Comparison of ENCODE assay signal across 22 mouse cellular contexts in genomic region chr2:103465429-103465828, GRCm38 (mm10). TPM values are rescaled to one million over a fixed set of nuclear protein-coding genes. Genes with fewer than 3 reads are reported as not detected.
DNase-seq lines count a peak whose midpoint lies in the region; ATAC-seq and TF ChIP-seq lines count a peak whose summit lies in the region.
"Had no signal": no experiment of that assay in that cellular context is flagged by ENCODE, and none has a peak within 500 bp of the region (broad histone marks: within the 10 kb centered on the region; RNA-seq: fewer than 3 reads in every experiment).

No protein-coding gene starts in this region.

- no peak overlapping the region for H3K27ac ChIP-seq in midbrain, embryonic 11.5 days (ENCODE audit: low read depth, low read length)
- H3K27ac ChIP-seq in midbrain, embryonic 15.5 days, result no peak overlapping the region
- peak overlapping the region; percentile 78 for H3K27ac ChIP-seq in small intestine, adult 2 months (ENCODE audit: insufficient read depth, low read depth, low read length)
- H3K27ac ChIP-seq in forebrain, embryonic 11.5 days (ENCODE audit: low read depth, low read length), result no peak overlapping the region
- H3K27ac ChIP-seq: embryonic facial prominence, embryonic 13.5 days; embryonic facial prominence, embryonic 15.5 days; forebrain, embryonic 10.5 days; forebrain, embryonic 13.5 days; forebrain, embryonic 15.5 days had no signal

- peaks cover 12% of the 10 kb centered on the region; the same call in 1 of the 2 replicates for H3K36me3 ChIP-seq in midbrain, embryonic 11.5 days (ENCODE audit: control insufficient read depth, insufficient read depth, low read length)
- peaks cover 23% of the 10 kb centered on the region; the same call in 1 of the 2 replicates for H3K36me3 ChIP-seq in midbrain, embryonic 15.5 days (replicated peaks)
- peaks cover 54% of the 10 kb centered on the region for H3K36me3 ChIP-seq in small intestine, adult 2 months (ENCODE audit: control insufficient read depth, insufficient read depth, low read length)
- no peaks in the 10 kb centered on the region; the same call in 1 of the 2 replicates for H3K36me3 ChIP-seq in forebrain, embryonic 11.5 days (ENCODE audit: control insufficient read depth, insufficient read depth, low read length)

- no peaks in the 10 kb centered on the region for H3K27me3 ChIP-seq in midbrain, embryonic 11.5 days (ENCODE audit: control insufficient read depth, insufficient read depth, low read length)
- no peaks in the 10 kb centered on the region for H3K27me3 ChIP-seq in midbrain, embryonic 15.5 days (replicated peaks)
- no peaks in the 10 kb centered on the region for H3K27me3 ChIP-seq in small intestine, adult 2 months (ENCODE audit: control insufficient read depth, insufficient read depth, low read length)
- H3K27me3 ChIP-seq in forebrain, embryonic 11.5 days (ENCODE audit: control insufficient read depth, insufficient read depth, low read length), result no peaks in the 10 kb centered on the region
- H3K27me3 ChIP-seq: embryonic facial prominence, embryonic 13.5 days; embryonic facial prominence, embryonic 15.5 days; forebrain, embryonic 13.5 days; forebrain, embryonic 15.5 days had no signal

- peak; percentile 39 for DNase-seq in kidney, adult 9 months
- no peak for DNase-seq in kidney, postnatal 4 days
- peak; percentile 21 for DNase-seq in midbrain, embryonic 11.5 days (ENCODE audit: low spot score, missing footprints)
- no peak for DNase-seq in forebrain, embryonic 11.5 days (ENCODE audit: low spot score)
- DNase-seq: adrenal gland, adult 2 months; adrenal gland, postnatal 10 days; adrenal gland, postnatal 25 days; cerebellum, adult 11-12 months; cerebellum, adult 2 months; cerebellum, adult 9-10 months; cerebellum, postnatal 10 days; cerebellum, postnatal 25 days; embryo, embryonic 11 days; forebrain, postnatal 0 days had no signal

- no peak overlapping the region for H3K9ac ChIP-seq in midbrain, embryonic 11.5 days (ENCODE audit: low read length)
- H3K9ac ChIP-seq in midbrain, embryonic 15.5 days, result no peak overlapping the region
- H3K9ac ChIP-seq in forebrain, embryonic 11.5 days (ENCODE audit: low read length), result no peak overlapping the region
- H3K9ac ChIP-seq: embryonic facial prominence, embryonic 13.5 days; embryonic facial prominence, embryonic 15.5 days; forebrain, embryonic 13.5 days; forebrain, embryonic 15.5 days; forebrain, postnatal 0 days had no signal

- no peak for ATAC-seq in midbrain, embryonic 11.5 days (ENCODE audit: low FRiP score)
- ATAC-seq in midbrain, embryonic 15.5 days (replicated peaks), result no peak
- no peak for ATAC-seq in forebrain, embryonic 11.5 days (replicated peaks; ENCODE audit: low FRiP score)
- ATAC-seq: forebrain, embryonic 13.5 days; forebrain, embryonic 15.5 days; forebrain, postnatal 0 days had no signal

- no peak for TF ChIP-seq POLR2A in small intestine, adult 2 months (IDR thresholded peaks at IDR 0.05; ENCODE audit: low read depth, low read length)

- no peak for TF ChIP-seq CTCF in small intestine, adult 2 months (IDR thresholded peaks at IDR 0.05; ENCODE audit: extremely low read depth, insufficient read length, insufficient replicate concordance, low read depth, low read length)

- WGBS in midbrain, embryonic 11.5 days, result 94% methylated on average over 11 of the region's 11 CpGs
- 95% methylated on average over 11 of the region's 11 CpGs for WGBS in midbrain, embryonic 15.5 days
- WGBS in small intestine, adult 2 months, result 82% methylated on average over 11 of the region's 11 CpGs
- 91% methylated on average over 11 of the region's 11 CpGs for WGBS in forebrain, embryonic 11.5 days

- no peaks in the 10 kb centered on the region for H3K9me3 ChIP-seq in midbrain, embryonic 11.5 days (ENCODE audit: control insufficient read depth, low read length)
- H3K9me3 ChIP-seq in midbrain, embryonic 15.5 days, result no peaks in the 10 kb centered on the region
- no peaks in the 10 kb centered on the region for H3K9me3 ChIP-seq in forebrain, embryonic 11.5 days (ENCODE audit: control insufficient read depth, low read length)
- H3K9me3 ChIP-seq: embryonic facial prominence, embryonic 13.5 days; embryonic facial prominence, embryonic 15.5 days; forebrain, embryonic 10.5 days; forebrain, embryonic 13.5 days; forebrain, embryonic 15.5 days had no signal

- H3K4me2 ChIP-seq in midbrain, embryonic 11.5 days, result no peak overlapping the region
- H3K4me2 ChIP-seq in midbrain, embryonic 15.5 days, result no peak overlapping the region
- H3K4me2 ChIP-seq in forebrain, embryonic 11.5 days (ENCODE audit: low read depth, low read length, severe bottlenecking), result no peak overlapping the region
- H3K4me2 ChIP-seq: embryonic facial prominence, embryonic 13.5 days; embryonic facial prominence, embryonic 15.5 days; forebrain, embryonic 13.5 days; forebrain, embryonic 15.5 days had no signal

- H3K4me3 ChIP-seq in midbrain, embryonic 11.5 days (ENCODE audit: low read depth, low read length), result no peak overlapping the region
- no peak overlapping the region for H3K4me3 ChIP-seq in midbrain, embryonic 15.5 days
- H3K4me3 ChIP-seq in small intestine, adult 2 months (ENCODE audit: low read depth, low read length), result no peak overlapping the region
- H3K4me3 ChIP-seq in forebrain, embryonic 11.5 days (ENCODE audit: low read depth, low read length), result no peak overlapping the region
- H3K4me3 ChIP-seq: embryonic facial prominence, embryonic 13.5 days; embryonic facial prominence, embryonic 15.5 days; erythroblast, embryonic 14.5 days; forebrain, embryonic 10.5 days; forebrain, embryonic 13.5 days; forebrain, embryonic 15.5 days had no signal

- no peaks in the 10 kb centered on the region for H3K4me1 ChIP-seq in midbrain, embryonic 11.5 days (ENCODE audit: control insufficient read depth, insufficient read depth, low read length)
- H3K4me1 ChIP-seq in midbrain, embryonic 15.5 days, result no peaks in the 10 kb centered on the region
- peaks cover 16% of the 10 kb centered on the region; the same call in 1 of the 2 replicates for H3K4me1 ChIP-seq in small intestine, adult 2 months (ENCODE audit: control insufficient read depth, insufficient read depth, insufficient read length, low read length)
- no peaks in the 10 kb centered on the region for H3K4me1 ChIP-seq in forebrain, embryonic 11.5 days (replicated peaks; ENCODE audit: control insufficient read depth, insufficient read depth, low read length)

RNA-seq across cellular contexts. Expression of gene Cat, which starts 19.5 kb away (rescaled TPM):
- polyA plus RNA-seq in midbrain, embryonic 11.5 days (2014; fragmentation: Nextera tagmentation; extraction: Ambion mirVana), result 149 and 157 TPM in 2 replicates
- polyA plus RNA-seq in midbrain, embryonic 15.5 days (2015; fragmentation: Nextera tagmentation; extraction: Ambion mirVana), result 83.4 and 86.2 TPM in 2 replicates
- 55.8 and 113 TPM in 2 replicates for polyA plus RNA-seq in small intestine, adult 2 months (2012; rRNA removed)
- polyA plus RNA-seq in forebrain, embryonic 11.5 days (2014; fragmentation: Nextera tagmentation; extraction: Ambion mirVana), result 137 and 139 TPM in 2 replicates

RNA-seq across cellular contexts. Expression of gene Elf5, which starts 53.9 kb away (rescaled TPM):
- polyA plus RNA-seq in midbrain, embryonic 11.5 days (2014; fragmentation: Nextera tagmentation; extraction: Ambion mirVana), result not detected in 2 replicates
- not detected in 2 replicates for polyA plus RNA-seq in midbrain, embryonic 15.5 days (2015; fragmentation: Nextera tagmentation; extraction: Ambion mirVana)
- 0.05 TPM in 1 of 2 replicates, not detected in the other for polyA plus RNA-seq in small intestine, adult 2 months (2012; rRNA removed)
- 0.11 and 0.12 TPM in 2 replicates for polyA plus RNA-seq in forebrain, embryonic 11.5 days (2014; fragmentation: Nextera tagmentation; extraction: Ambion mirVana)
- polyA plus RNA-seq: adrenal gland, adult 2 months; erythroblast, embryonic 14.5 days; forebrain, embryonic 13.5 days; forebrain, embryonic 15.5 days; forebrain, postnatal 0 days had no signal

Comparison
In these comparisons a context has a peak if more than half of its experiments do, and no peak if none do; other contexts are left out.
1. DNase-seq: peak in kidney, adult 9 months (single experiment) and midbrain, embryonic 11.5 days (single experiment); none in kidney, postnatal 4 days (0 of 2) and forebrain, embryonic 11.5 days (single experiment).